Mouse (Mus musculus) spleen, postnatal 36 days (tissue): Measurements from ENCODE around the gene Zfp365.

Experiments used
- DNase-seq, 2 experiments: peaks; one replicate each; pipeline ENCODE4 v3.0.0; 2022; ENCODE audit warnings: low spot score in 2 of 2, mixed read lengths in 1 of 2

Zfp365 gene

GRCm38 (mm10) chr10:67903387-67903786, 9.1 kb downstream of the Zfp365 start:
- no peak for DNase-seq

GRCm38 (mm10) chr10:67901179-67901578, 11.3 kb downstream of the Zfp365 start:
- DNase-seq = no peak

- DNase-seq = no peak
Observed at GRCm38 (mm10) chr10:67898949-67899675, 13.3 kb downstream of the Zfp365 start.

- no peak for DNase-seq
Observed at GRCm38 (mm10) chr10:67898355-67898935, 14.0 kb downstream of the Zfp365 start.

- DNase-seq = no peak
Observed at GRCm38 (mm10) chr10:67897281-67897680, 15.2 kb downstream of the Zfp365 start.

GRCm38 (mm10) chr10:67894683-67895082, 17.8 kb downstream of the Zfp365 start:
- no peak for DNase-seq

- no peak for DNase-seq
Observed at GRCm38 (mm10) chr10:67894059-67894458, 18.4 kb downstream of the Zfp365 start.

GRCm38 (mm10) chr10:67893226-67893625, 19.2 kb downstream of the Zfp365 start:
- DNase-seq = no peak

GRCm38 (mm10) chr10:67891126-67891525, 21.3 kb downstream of the Zfp365 start:
- no peak for DNase-seq

GRCm38 (mm10) chr10:67887971-67888370, 24.5 kb downstream of the Zfp365 start:
- DNase-seq = no peak

GRCm38 (mm10) chr10:67880692-67881091, 31.8 kb downstream of the Zfp365 start:
- DNase-seq = no peak

GRCm38 (mm10) chr10:67871811-67872210, 40.7 kb downstream of the Zfp365 start:
- peak; percentile 29 to 31 for DNase-seq

GRCm38 (mm10) chr10:67868234-67868633, 44.2 kb downstream of the Zfp365 start:
- DNase-seq = no peak

- DNase-seq = no peak
Observed at GRCm38 (mm10) chr10:67865841-67866240, 46.6 kb downstream of the Zfp365 start.

- no peak for DNase-seq
Observed at GRCm38 (mm10) chr10:67865063-67865462, 47.4 kb downstream of the Zfp365 start.

- DNase-seq = peak in 1 of 2 experiments; percentile 6
Observed at GRCm38 (mm10) chr10:67862331-67862730, 50.1 kb downstream of the Zfp365 start.

GRCm38 (mm10) chr10:67858878-67859277, 53.6 kb downstream of the Zfp365 start:
- DNase-seq = peak; percentile 50 to 55

- DNase-seq = no peak
Observed at GRCm38 (mm10) chr10:67857561-67857906, 54.9 kb downstream of the Zfp365 start.

GRCm38 (mm10) chr10:67856791-67857560, 55.5 kb downstream of the Zfp365 start:
- DNase-seq = no peak

GRCm38 (mm10) chr10:67855760-67856159, 56.7 kb downstream of the Zfp365 start:
- DNase-seq = no peak

- no peak for DNase-seq
Observed at GRCm38 (mm10) chr10:67852411-67852810, 60.1 kb downstream of the Zfp365 start.

- no peak for DNase-seq
Observed at GRCm38 (mm10) chr10:67851079-67851478, 61.4 kb downstream of the Zfp365 start.
